Mouse (Mus musculus): ENCODE data around the gene Col13a1. TPM values are rescaled to one million over a fixed set of nuclear protein-coding genes. Genes with fewer than 3 reads are reported as not detected.

Gene Col13a1
- 4.2 and 6.0 TPM in 2 replicates for polyA plus RNA-seq (2015; fragmentation: Nextera tagmentation; extraction: Ambion mirVana)

DNA sequence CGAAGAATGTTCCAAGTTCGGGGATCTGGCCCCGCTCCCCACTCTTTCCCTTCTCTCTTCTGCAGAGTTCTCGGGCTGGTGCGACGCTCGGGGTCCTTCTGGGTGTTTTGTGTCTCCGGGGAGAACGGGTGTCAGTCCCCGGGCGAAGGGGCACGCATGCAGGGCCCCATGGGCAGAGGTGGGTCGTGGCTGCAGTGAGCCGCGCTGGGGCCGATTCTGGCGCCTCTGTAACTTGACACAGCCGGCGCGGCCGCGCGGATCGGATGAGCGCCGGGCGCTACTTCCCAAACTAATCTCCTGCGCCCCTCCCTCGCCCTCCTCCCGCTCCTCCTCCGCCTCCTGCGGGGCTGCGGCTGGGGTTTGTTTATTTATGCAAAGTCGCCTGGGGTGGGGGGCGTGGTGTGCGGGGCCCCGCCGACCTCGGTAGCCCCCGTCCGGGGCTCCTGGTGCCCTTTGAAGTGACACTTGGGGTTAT lies at the start of gene Col13a1:
Gene Col13a1 (minus strand): TSS at position 243 of the 475 bp plus-strand sequence.
- WGBS: under 1% methylated on average over 39 of the region's 41 CpGs
- no peak within 1 kb of the TSS for H3K27ac ChIP-seq (ENCODE audit: low read length)
- peak within 1 kb of the TSS; percentile 85 for H3K4me2 ChIP-seq (ENCODE audit: low read depth, low read length)
- peak; percentile 24; the same call in 1 of the 2 replicates for ATAC-seq (replicated peaks; ENCODE audit: extremely low read depth, insufficient read depth, low FRiP score)
- H3K9ac ChIP-seq (ENCODE audit: low read length): peak within 1 kb of the TSS; percentile 69
- no peaks in the 10 kb centered on the region for H3K36me3 ChIP-seq (ENCODE audit: control insufficient read depth, insufficient read depth)
- H3K4me1 ChIP-seq (ENCODE audit: control insufficient read depth, insufficient read depth, low read length): peaks cover 12% of the 10 kb centered on the region
- peaks cover 3% of the 10 kb centered on the region; the same call in 1 of the 2 replicates for H3K9me3 ChIP-seq (replicated peaks; ENCODE audit: control insufficient read depth, low read length)
- peaks cover 24% of the 10 kb centered on the region for H3K27me3 ChIP-seq (ENCODE audit: control insufficient read depth, insufficient read depth, low read length)
- H3K4me3 ChIP-seq (ENCODE audit: low read length): peak within 1 kb of the TSS; percentile 66

GRCm38 (mm10) chr10:62027699-62028098 lies 48.8 kb upstream of the Col13a1 start:
- Histone ChIP-seq H3K4me2 (ENCODE audit: low read depth, low read length) (no peak overlapping the region), H3K27me3 (ENCODE audit: control insufficient read depth, insufficient read depth, low read length) (no peaks in the 10 kb centered on the region), H3K4me1 (ENCODE audit: control insufficient read depth, insufficient read depth, low read length) (no peaks in the 10 kb centered on the region), H3K36me3 (ENCODE audit: control insufficient read depth, insufficient read depth) (no peaks in the 10 kb centered on the region), H3K27ac (ENCODE audit: low read length) (no peak overlapping the region), H3K9me3 (replicated peaks; ENCODE audit: control insufficient read depth, low read length) (peaks cover 6% of the 10 kb centered on the region), H3K9ac (ENCODE audit: low read length) (no peak overlapping the region), H3K4me3 (ENCODE audit: low read length) (no peak overlapping the region)
- no peak for ATAC-seq (replicated peaks; ENCODE audit: extremely low read depth, insufficient read depth, low FRiP score)
- WGBS: 80% methylated on average over 12 of the region's 12 CpGs

DNA sequence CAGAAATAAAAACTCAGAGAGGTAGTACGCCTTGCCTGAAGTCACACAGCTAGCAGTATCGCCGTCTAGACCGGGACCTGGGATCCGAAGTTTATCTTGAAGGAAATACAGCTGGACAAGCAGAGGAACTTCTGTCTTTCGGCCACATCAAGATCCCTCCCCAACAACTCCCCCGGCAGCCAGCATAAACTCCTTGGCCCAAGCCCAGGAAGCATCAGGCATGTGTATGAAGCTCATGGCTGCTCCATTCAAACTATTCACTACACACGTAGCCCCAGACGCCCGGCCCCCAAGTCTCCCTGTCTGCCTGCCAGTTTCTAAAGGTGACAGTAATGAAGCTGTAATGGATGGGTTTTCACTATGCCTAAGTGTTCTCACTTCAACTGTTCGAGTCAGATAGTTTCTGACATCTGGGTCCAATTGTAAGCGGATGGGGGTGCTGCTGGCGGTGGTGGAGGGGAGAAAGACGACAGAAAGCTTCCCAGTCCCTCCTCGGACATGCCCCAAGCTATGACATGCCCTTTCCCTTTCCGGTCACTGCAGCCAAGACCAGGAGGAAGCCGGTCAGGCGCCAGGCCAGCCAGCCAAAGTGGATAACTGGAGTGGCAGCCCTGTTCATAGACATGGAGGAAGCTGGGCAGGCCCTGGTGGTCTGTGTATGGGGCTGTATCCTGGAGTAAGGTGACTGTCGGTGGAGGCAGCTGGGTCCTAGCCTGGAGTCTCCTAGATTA lies 45.1 kb upstream of the Col13a1 start:
- no peak overlapping the region for H3K9ac ChIP-seq (ENCODE audit: low read length)
- WGBS: 31% methylated on average over 19 of the region's 19 CpGs
- peak overlapping the region; percentile 2; the same call in 1 of the 2 replicates for H3K4me2 ChIP-seq (ENCODE audit: low read depth, low read length)
- no peak overlapping the region for H3K27ac ChIP-seq (ENCODE audit: low read length)
- peak; percentile 70 for ATAC-seq (replicated peaks; ENCODE audit: extremely low read depth, insufficient read depth, low FRiP score)
- no peaks in the 10 kb centered on the region for H3K27me3 ChIP-seq (ENCODE audit: control insufficient read depth, insufficient read depth, low read length)
- H3K36me3 ChIP-seq (ENCODE audit: control insufficient read depth, insufficient read depth): no peaks in the 10 kb centered on the region
- no peak overlapping the region for H3K4me3 ChIP-seq (ENCODE audit: low read length)
- H3K9me3 ChIP-seq (replicated peaks; ENCODE audit: control insufficient read depth, low read length): no peaks in the 10 kb centered on the region
- no peaks in the 10 kb centered on the region for H3K4me1 ChIP-seq (ENCODE audit: control insufficient read depth, insufficient read depth, low read length)

DNA sequence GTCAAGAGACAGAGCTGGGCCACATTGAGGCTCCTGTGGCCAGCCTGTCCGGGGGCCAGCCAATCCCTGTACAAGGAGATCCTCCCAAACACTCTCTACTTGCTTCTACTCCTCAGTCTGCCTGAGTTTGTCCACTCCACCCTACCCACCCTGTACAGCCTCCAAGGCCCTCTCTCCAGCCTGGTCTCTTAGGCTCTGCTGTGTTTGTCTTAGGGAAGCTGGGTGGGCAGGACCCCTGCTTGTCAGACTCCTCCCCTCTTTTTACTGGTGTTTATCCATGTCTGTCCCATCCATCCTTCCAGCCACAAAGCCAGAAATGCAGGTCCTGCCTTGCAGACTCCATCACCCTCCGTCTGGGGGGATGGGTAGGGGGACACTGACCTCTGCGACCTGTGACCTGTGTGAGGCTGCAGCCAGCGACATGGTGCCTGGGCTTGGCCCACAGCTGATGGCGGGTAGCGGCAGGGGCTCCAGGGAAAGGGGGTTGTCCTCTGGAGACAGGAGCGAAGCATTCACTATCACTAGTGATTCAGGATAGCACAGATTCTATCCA lies 41.2 kb upstream of the Col13a1 start:
- Histone ChIP-seq H3K36me3 (ENCODE audit: control insufficient read depth, insufficient read depth) (no peaks in the 10 kb centered on the region), H3K9me3 (replicated peaks; ENCODE audit: control insufficient read depth, low read length) (peaks cover 3% of the 10 kb centered on the region; the same call in 1 of the 2 replicates), H3K4me2 (ENCODE audit: low read depth, low read length) (no peak overlapping the region), H3K4me3 (ENCODE audit: low read length) (no peak overlapping the region), H3K9ac (ENCODE audit: low read length) (no peak overlapping the region), H3K27ac (ENCODE audit: low read length) (no peak overlapping the region), H3K4me1 (ENCODE audit: control insufficient read depth, insufficient read depth, low read length) (no peaks in the 10 kb centered on the region), H3K27me3 (ENCODE audit: control insufficient read depth, insufficient read depth, low read length) (no peaks in the 10 kb centered on the region)
- no peak for ATAC-seq (replicated peaks; ENCODE audit: extremely low read depth, insufficient read depth, low FRiP score)
- WGBS: 31% methylated on average over 7 of the region's 7 CpGs

GRCm38 (mm10) chr10:62019386-62020067 lies 40.6 kb upstream of the Col13a1 start:
- peaks cover 3% of the 10 kb centered on the region; the same call in 1 of the 2 replicates for H3K9me3 ChIP-seq (replicated peaks; ENCODE audit: control insufficient read depth, low read length)
- no peak overlapping the region for H3K27ac ChIP-seq (ENCODE audit: low read length)
- H3K4me3 ChIP-seq (ENCODE audit: low read length): no peak overlapping the region
- no peaks in the 10 kb centered on the region for H3K36me3 ChIP-seq (ENCODE audit: control insufficient read depth, insufficient read depth)
- no peak overlapping the region for H3K4me2 ChIP-seq (ENCODE audit: low read depth, low read length)
- 29% methylated on average over 16 of the region's 16 CpGs for WGBS
- no peaks in the 10 kb centered on the region for H3K27me3 ChIP-seq (ENCODE audit: control insufficient read depth, insufficient read depth, low read length)
- no peaks in the 10 kb centered on the region for H3K4me1 ChIP-seq (ENCODE audit: control insufficient read depth, insufficient read depth, low read length)
- ATAC-seq (replicated peaks; ENCODE audit: extremely low read depth, insufficient read depth, low FRiP score): no peak
- no peak overlapping the region for H3K9ac ChIP-seq (ENCODE audit: low read length)

GRCm38 (mm10) chr10:62016947-62017346 lies 38.0 kb upstream of the Col13a1 start:
- Histone ChIP-seq H3K27me3 (ENCODE audit: control insufficient read depth, insufficient read depth, low read length) (no peaks in the 10 kb centered on the region), H3K36me3 (ENCODE audit: control insufficient read depth, insufficient read depth) (no peaks in the 10 kb centered on the region), H3K9ac (ENCODE audit: low read length) (no peak overlapping the region), H3K4me2 (ENCODE audit: low read depth, low read length) (no peak overlapping the region), H3K9me3 (replicated peaks; ENCODE audit: control insufficient read depth, low read length) (peaks cover 3% of the 10 kb centered on the region; the same call in 1 of the 2 replicates), H3K4me1 (ENCODE audit: control insufficient read depth, insufficient read depth, low read length) (no peaks in the 10 kb centered on the region), H3K27ac (ENCODE audit: low read length) (no peak overlapping the region), H3K4me3 (ENCODE audit: low read length) (no peak overlapping the region)
- ATAC-seq (replicated peaks; ENCODE audit: extremely low read depth, insufficient read depth, low FRiP score): peak; percentile 32
- WGBS: 44% methylated on average over 6 of the region's 6 CpGs

DNA sequence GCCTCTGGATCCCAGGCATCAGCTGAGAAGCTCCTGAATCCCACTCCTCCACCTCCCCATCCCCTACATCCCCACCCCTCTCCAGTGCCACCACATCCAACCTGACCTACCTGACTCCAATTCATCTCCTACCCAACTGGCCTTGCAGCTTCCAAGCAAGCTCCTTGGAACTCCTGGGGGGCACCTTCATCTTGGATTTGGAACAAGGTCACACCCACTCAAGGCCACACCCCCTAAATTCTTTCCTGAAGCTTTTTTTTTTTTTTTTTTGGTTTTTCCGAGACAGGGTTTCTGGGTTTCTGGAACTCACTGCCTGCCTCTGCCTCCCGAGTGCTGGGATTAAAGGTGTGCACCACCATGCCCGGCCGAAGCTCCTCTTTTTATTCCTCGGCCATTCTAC lies 34.3 kb upstream of the Col13a1 start:
- Histone ChIP-seq H3K36me3 (ENCODE audit: control insufficient read depth, insufficient read depth) (no peaks in the 10 kb centered on the region), H3K27ac (ENCODE audit: low read length) (no peak overlapping the region), H3K9me3 (replicated peaks; ENCODE audit: control insufficient read depth, low read length) (peaks cover 3% of the 10 kb centered on the region; the same call in 1 of the 2 replicates), H3K27me3 (ENCODE audit: control insufficient read depth, insufficient read depth, low read length) (0 out of 2 replicates have a peak, but pooled peaks cover 3% of the 10 kb centered on the region), H3K4me3 (ENCODE audit: low read length) (no peak overlapping the region), H3K9ac (ENCODE audit: low read length) (no peak overlapping the region), H3K4me2 (ENCODE audit: low read depth, low read length) (no peak overlapping the region), H3K4me1 (ENCODE audit: control insufficient read depth, insufficient read depth, low read length) (no peaks in the 10 kb centered on the region)
- no peak for ATAC-seq (replicated peaks; ENCODE audit: extremely low read depth, insufficient read depth, low FRiP score)
- 77% methylated on average over 5 of the region's 5 CpGs for WGBS

DNA sequence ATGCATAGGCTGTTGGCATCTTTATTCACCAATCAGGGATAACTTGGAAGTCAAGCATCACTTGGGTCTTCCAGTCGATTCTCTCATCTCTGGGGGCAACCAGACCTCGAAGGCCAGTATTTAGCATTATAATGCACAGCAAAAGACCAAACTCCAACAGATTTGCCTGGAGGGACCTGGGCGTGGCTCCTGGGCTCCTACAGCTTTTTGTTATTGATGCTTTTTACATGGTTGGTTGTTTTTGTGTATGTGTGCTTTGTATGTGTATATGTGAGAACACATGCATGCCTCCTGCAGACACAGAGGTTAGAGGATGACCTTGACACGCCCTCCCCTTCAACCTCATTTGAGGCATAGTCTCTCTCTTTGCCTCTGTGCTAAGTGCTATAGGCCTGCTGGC lies 33.5 kb upstream of the Col13a1 start:
- H3K9ac ChIP-seq (ENCODE audit: low read length): no peak overlapping the region
- no peak overlapping the region for H3K4me2 ChIP-seq (ENCODE audit: low read depth, low read length)
- ATAC-seq (replicated peaks; ENCODE audit: extremely low read depth, insufficient read depth, low FRiP score): no peak
- no peak overlapping the region for H3K27ac ChIP-seq (ENCODE audit: low read length)
- H3K9me3 ChIP-seq (replicated peaks; ENCODE audit: control insufficient read depth, low read length): peaks cover 3% of the 10 kb centered on the region; the same call in 1 of the 2 replicates
- no peaks in the 10 kb centered on the region for H3K4me1 ChIP-seq (ENCODE audit: control insufficient read depth, insufficient read depth, low read length)
- H3K27me3 ChIP-seq (ENCODE audit: control insufficient read depth, insufficient read depth, low read length): 0 out of 2 replicates have a peak, but pooled peaks cover 3% of the 10 kb centered on the region
- no peak overlapping the region for H3K4me3 ChIP-seq (ENCODE audit: low read length)
- WGBS: 77% methylated on average over 4 of the region's 4 CpGs
- no peaks in the 10 kb centered on the region for H3K36me3 ChIP-seq (ENCODE audit: control insufficient read depth, insufficient read depth)

Data from heart, embryonic 16.5 days (tissue).